Comparison of ENCODE assay signal across 24 mouse cellular contexts in the genomic region with DNA sequence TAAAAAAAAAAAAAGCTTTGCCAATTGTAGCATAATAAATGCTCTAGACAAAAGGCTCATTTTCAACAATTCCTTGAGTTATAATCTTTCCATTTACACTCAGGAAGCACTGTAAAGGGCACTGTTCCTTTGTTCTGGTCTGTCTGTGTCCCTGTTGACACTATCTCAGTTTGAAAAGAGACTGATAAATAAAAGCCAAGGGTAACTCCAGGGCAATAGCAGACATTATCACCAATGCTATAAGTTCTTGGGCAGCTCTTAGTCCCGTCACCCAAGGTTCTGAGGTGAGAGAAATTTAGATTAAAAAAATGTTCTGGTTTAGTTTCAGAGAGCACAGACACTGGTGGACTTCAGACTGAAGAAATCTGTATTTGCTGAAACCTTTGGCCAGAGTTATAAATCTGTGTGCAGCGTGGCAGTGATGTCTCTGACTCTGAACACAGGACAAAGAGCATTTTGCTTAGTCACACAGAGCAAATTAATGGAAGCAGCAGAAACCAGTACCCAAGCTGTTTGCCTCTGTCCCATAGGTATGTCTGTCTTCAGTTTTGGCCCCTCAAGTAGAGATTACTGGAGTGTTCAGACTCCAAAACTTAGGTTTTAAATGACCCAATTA. TPM values are rescaled to one million over a fixed set of nuclear protein-coding genes. Genes with fewer than 3 reads are reported as not detected.
A peak's percentile ranks its signal among the peaks of the same experiment; 100 is the strongest.
DNase-seq lines count a peak whose midpoint lies in the region; ATAC-seq and TF ChIP-seq lines count a peak whose summit lies in the region.
"Had no signal": no experiment of that assay in that cellular context is flagged by ENCODE, and none has a peak within 500 bp of the region (broad histone marks: within the 10 kb centered on the region; RNA-seq: fewer than 3 reads in every experiment).

No protein-coding gene starts in this region.

- no peaks in the 10 kb centered on the region for H3K9me3 ChIP-seq in kidney, embryonic 15.5 days (replicated peaks)
- no peaks in the 10 kb centered on the region for H3K9me3 ChIP-seq in liver, embryonic 13.5 days (replicated peaks)
- H3K9me3 ChIP-seq in liver, embryonic 12.5 days (replicated peaks) = no peaks in the 10 kb centered on the region
- 0 out of 2 replicates have a peak, but pooled peaks cover 2% of the 10 kb centered on the region for H3K9me3 ChIP-seq in liver, embryonic 16.5 days (replicated peaks; ENCODE audit: control insufficient read depth, low read length)
- H3K9me3 ChIP-seq: embryonic facial prominence, embryonic 15.5 days; forebrain, embryonic 10.5 days; G1E; limb, embryonic 15.5 days; midbrain, embryonic 15.5 days; stomach, embryonic 15.5 days had no signal

- H3K27me3 ChIP-seq in kidney, embryonic 15.5 days = no peaks in the 10 kb centered on the region
- H3K27me3 ChIP-seq in liver, embryonic 13.5 days = no peaks in the 10 kb centered on the region
- no peaks in the 10 kb centered on the region for H3K27me3 ChIP-seq in liver, embryonic 12.5 days (replicated peaks)
- no peaks in the 10 kb centered on the region for H3K27me3 ChIP-seq in liver, embryonic 16.5 days (ENCODE audit: control insufficient read depth, insufficient read depth, low read depth, low read length)
- H3K27me3 ChIP-seq: embryonic facial prominence, embryonic 15.5 days; limb, embryonic 15.5 days; midbrain, embryonic 15.5 days; stomach, embryonic 15.5 days had no signal

- 67% methylated on average over 2 of the region's 2 CpGs for WGBS in kidney, embryonic 15.5 days
- WGBS in liver, embryonic 13.5 days (ENCODE audit: insufficient replicate concordance) = 53% methylated on average over 2 of the region's 2 CpGs
- 60% methylated on average over 2 of the region's 2 CpGs for WGBS in liver, embryonic 12.5 days (ENCODE audit: insufficient replicate concordance)
- WGBS in liver, embryonic 16.5 days (ENCODE audit: insufficient replicate concordance) = 41% methylated on average over 2 of the region's 2 CpGs
- WGBS in lung, adult 2 months = 72% methylated on average over 2 of the region's 2 CpGs

- no peak overlapping the region for H3K4me3 ChIP-seq in kidney, embryonic 15.5 days (replicated peaks)
- H3K4me3 ChIP-seq in liver, embryonic 13.5 days (replicated peaks) = no peak overlapping the region
- no peak overlapping the region for H3K4me3 ChIP-seq in liver, embryonic 12.5 days
- H3K4me3 ChIP-seq in liver, embryonic 16.5 days (ENCODE audit: low read depth, low read length) = no peak overlapping the region
- H3K4me3 ChIP-seq in lung, adult 2 months (replicated peaks; ENCODE audit: extremely low read depth, low read depth, low read length) = no peak overlapping the region
- H3K4me3 ChIP-seq: embryonic facial prominence, embryonic 15.5 days; forebrain, embryonic 10.5 days; layer of hippocampus, adult 2 months; limb, embryonic 15.5 days; midbrain, embryonic 15.5 days; stomach, embryonic 15.5 days had no signal

- no peak overlapping the region for H3K9ac ChIP-seq in kidney, embryonic 15.5 days
- no peak overlapping the region for H3K9ac ChIP-seq in liver, embryonic 13.5 days
- no peak overlapping the region for H3K9ac ChIP-seq in liver, embryonic 12.5 days
- H3K9ac ChIP-seq in liver, embryonic 16.5 days (ENCODE audit: low read depth, low read length) = no peak overlapping the region
- H3K9ac ChIP-seq: embryonic facial prominence, embryonic 15.5 days; forebrain, postnatal 0 days; limb, embryonic 15.5 days; midbrain, embryonic 15.5 days; stomach, embryonic 15.5 days had no signal

- H3K4me1 ChIP-seq in kidney, embryonic 15.5 days = no peaks in the 10 kb centered on the region
- no peaks in the 10 kb centered on the region for H3K4me1 ChIP-seq in liver, embryonic 13.5 days (replicated peaks)
- H3K4me1 ChIP-seq in liver, embryonic 12.5 days = no peaks in the 10 kb centered on the region
- no peaks in the 10 kb centered on the region for H3K4me1 ChIP-seq in liver, embryonic 16.5 days (ENCODE audit: control insufficient read depth, low read depth, low read length)
- no peaks in the 10 kb centered on the region for H3K4me1 ChIP-seq in lung, adult 2 months (ENCODE audit: control insufficient read depth, insufficient read depth, low read length)
- H3K4me1 ChIP-seq: embryonic facial prominence, embryonic 15.5 days; forebrain, embryonic 10.5 days; limb, embryonic 15.5 days; midbrain, embryonic 15.5 days; stomach, embryonic 15.5 days had no signal

- ATAC-seq in kidney, embryonic 15.5 days (replicated peaks; ENCODE audit: low FRiP score) = no peak
- ATAC-seq in liver, embryonic 13.5 days (ENCODE audit: low read depth) = 0 out of 2 replicates have a peak, but pooled peaks have one; percentile 29
- no peak for ATAC-seq in liver, embryonic 12.5 days
- ATAC-seq in liver, embryonic 16.5 days (ENCODE audit: low read depth) = peak; percentile 74
- ATAC-seq: forebrain, postnatal 0 days; midbrain, embryonic 15.5 days had no signal

- intact Hi-C loops in left cerebral cortex, postnatal 25 days (cut with DNase I) = no loop called here

- H3K36me3 ChIP-seq in kidney, embryonic 15.5 days = no peaks in the 10 kb centered on the region
- H3K36me3 ChIP-seq in liver, embryonic 13.5 days = no peaks in the 10 kb centered on the region
- H3K36me3 ChIP-seq in liver, embryonic 12.5 days = no peaks in the 10 kb centered on the region
- H3K36me3 ChIP-seq in liver, embryonic 16.5 days (ENCODE audit: control insufficient read depth, insufficient read depth) = no peaks in the 10 kb centered on the region
- H3K36me3 ChIP-seq: embryonic facial prominence, embryonic 15.5 days; forebrain, embryonic 10.5 days; G1E; limb, embryonic 15.5 days; midbrain, embryonic 15.5 days; stomach, embryonic 15.5 days had no signal

- TF ChIP-seq POLR2A in lung, adult 2 months (IDR thresholded peaks at IDR 0.05; ENCODE audit: borderline replicate concordance, extremely low read depth, low read depth, low read length) = no peak

- H3K4me2 ChIP-seq in kidney, embryonic 15.5 days = no peak overlapping the region
- no peak overlapping the region for H3K4me2 ChIP-seq in liver, embryonic 13.5 days
- no peak overlapping the region for H3K4me2 ChIP-seq in liver, embryonic 12.5 days
- no peak overlapping the region for H3K4me2 ChIP-seq in liver, embryonic 16.5 days (ENCODE audit: low read depth, low read length)
- H3K4me2 ChIP-seq: embryonic facial prominence, embryonic 15.5 days; limb, embryonic 15.5 days; midbrain, embryonic 15.5 days; stomach, embryonic 15.5 days had no signal

- H3K27ac ChIP-seq in kidney, embryonic 15.5 days = no peak overlapping the region
- no peak overlapping the region for H3K27ac ChIP-seq in liver, embryonic 13.5 days
- no peak overlapping the region for H3K27ac ChIP-seq in liver, embryonic 12.5 days
- H3K27ac ChIP-seq in liver, embryonic 16.5 days (ENCODE audit: low read length) = peak overlapping the region; percentile 63
- H3K27ac ChIP-seq: embryonic facial prominence, embryonic 15.5 days; forebrain, embryonic 10.5 days; layer of hippocampus, adult 2 months; limb, embryonic 15.5 days; midbrain, embryonic 15.5 days; stomach, embryonic 15.5 days had no signal

- peak; percentile 52 for DNase-seq in kidney, adult 11 months
- no peak for DNase-seq in liver, embryonic 13.5 days
- DNase-seq in lung, adult 2 months = no peak
- no peak for DNase-seq in lung, postnatal 10 days
- no peak for DNase-seq in left cerebral cortex, postnatal 25 days (ENCODE audit: low spot score in 2 of 2)
- DNase-seq: adrenal gland, postnatal 36 days; cerebellum, adult 11-12 months; cerebellum, postnatal 36 days; forebrain, postnatal 0 days; layer of hippocampus, postnatal 36 days; right cerebral cortex, postnatal 14 days had no signal

- no peak for TF ChIP-seq CTCF in lung, adult 2 months (IDR thresholded peaks at IDR 0.05; ENCODE audit: insufficient read depth, low read length)

RNA-seq across cellular contexts. Expression of gene Apob, which starts 57.6 kb away (rescaled TPM):
- polyA plus RNA-seq in kidney, embryonic 15.5 days (2015; fragmentation: Nextera tagmentation; extraction: Ambion mirVana) = 0.67 and 1.8 TPM in 2 replicates
- 39.1 and 65.7 TPM in 2 replicates for polyA plus RNA-seq in liver, embryonic 13.5 days (2015; fragmentation: Nextera tagmentation; extraction: Ambion mirVana)
- polyA plus RNA-seq in liver, embryonic 12.5 days (2016; fragmentation: Nextera tagmentation; extraction: Ambion mirVana) = 64.5 and 69.2 TPM in 2 replicates
- polyA plus RNA-seq in liver, embryonic 16.5 days (2015; fragmentation: Nextera tagmentation; extraction: Ambion mirVana) = 167 and 194 TPM in 2 replicates
- 0.16 and 0.32 TPM in 2 replicates for polyA plus RNA-seq in lung, adult 2 months (2012; rRNA removed)
- under 1 TPM; 0.16 to 0.30 TPM for total RNA-seq in left cerebral cortex, postnatal 25 days (2021)
- total RNA-seq: layer of hippocampus, postnatal 36 days; megakaryocyte-erythroid progenitor cell, adult 5-6 weeks; neutrophil, adult 5-6 weeks had no signal
- polyA plus RNA-seq: forebrain, postnatal 0 days; G1E; heart, postnatal 0 days; midbrain, embryonic 15.5 days had no signal

Comparison
In these comparisons a context has a peak if more than half of its experiments do, and no peak if none do; other contexts are left out.
1. ATAC-seq: peak in liver, embryonic 13.5 days (single experiment) and liver, embryonic 16.5 days (single experiment); none in kidney, embryonic 15.5 days (single experiment) and liver, embryonic 12.5 days (single experiment).
2. RNA of gene Apob, which starts 57.6 kb away (polyA plus RNA-seq): 167 to 194 TPM in liver, embryonic 16.5 days, 64.5 to 69.2 TPM in liver, embryonic 12.5 days and 39.1 to 65.7 TPM in liver, embryonic 13.5 days; 0.67 to 1.8 TPM in kidney, embryonic 15.5 days and 0.16 to 0.32 TPM in lung, adult 2 months; every median in the first group is over 10 times any median in the second.